Mouse (Mus musculus) olfactory bulb, adult 2 months (tissue): ENCODE results near the gene Ppp2r2c.

ENCODE experiments used
- CTCF ChIP-seq: fragments of 200-500 bp; IDR thresholded peaks from 2 replicates; pipeline ENCODE4 v1.5.1; 2012; ENCODE audit warnings: low read depth, mild to moderate bottlenecking, low read length, moderate library complexity; ENCODE audit not compliant: insufficient read depth
- POLR2A ChIP-seq: fragments of 200-500 bp; IDR thresholded peaks from 2 replicates; pipeline ENCODE4 v1.6.1; 2012; ENCODE audit warnings: mild to moderate bottlenecking, low read depth, low read length, moderate library complexity; ENCODE audit not compliant: insufficient read depth

DNA sequence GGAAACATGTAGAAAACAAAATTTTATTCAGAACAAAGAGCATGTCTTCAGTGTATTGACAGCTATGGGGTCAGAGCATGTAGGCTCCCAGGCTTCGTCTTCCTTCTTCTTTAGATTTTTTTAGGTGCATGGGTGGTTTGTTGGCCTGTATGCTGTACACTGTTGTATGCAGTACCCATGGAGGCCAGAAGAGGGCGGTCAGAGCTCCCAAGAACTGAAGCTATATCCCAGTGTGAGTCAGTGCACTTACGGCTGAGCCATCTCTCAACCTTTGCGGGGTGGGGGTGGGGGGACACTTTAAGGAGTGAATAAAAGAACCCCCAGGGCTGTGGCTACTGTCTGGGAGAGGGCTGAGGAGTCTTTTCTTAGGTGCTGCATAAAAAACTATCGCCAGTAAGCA lies 90.5 kb downstream of the Ppp2r2c start:
- TF ChIP-seq CTCF (peak; percentile 48; the same call in 1 of the 2 replicates), POLR2A (no peak)
